25 mouse cellular contexts compared by ENCODE assay signal in the genomic region with DNA sequence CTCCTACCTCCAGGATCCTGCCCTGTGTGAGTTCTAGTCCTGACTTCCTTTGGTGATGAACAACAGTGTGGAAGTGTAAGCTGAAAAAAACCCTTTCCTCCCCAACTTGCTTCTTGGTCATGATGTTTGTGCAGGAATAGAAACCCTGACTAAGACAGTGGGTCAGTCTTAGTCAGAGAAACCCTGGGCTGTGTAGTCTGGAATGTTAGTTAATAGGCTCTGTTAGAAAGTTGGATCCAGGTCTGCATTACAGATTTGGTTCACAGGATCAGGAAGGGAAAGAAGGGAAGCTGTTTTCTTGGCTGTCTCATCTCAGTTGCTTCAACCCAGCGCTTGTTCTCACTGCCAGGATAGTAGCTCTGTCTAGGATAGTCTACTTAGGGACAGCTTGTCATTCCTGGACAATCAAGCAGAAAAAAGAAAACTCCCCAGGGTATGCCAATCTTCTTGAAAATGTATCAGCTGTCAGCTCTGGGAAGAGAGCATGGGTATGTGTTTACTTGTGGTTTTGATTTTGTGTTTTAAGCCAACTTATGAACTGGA. TPM values are rescaled to one million over a fixed set of nuclear protein-coding genes. Genes with fewer than 3 reads are reported as not detected.
DNase-seq lines count a peak whose midpoint lies in the region; ATAC-seq and TF ChIP-seq lines count a peak whose summit lies in the region.
"Had no signal": no experiment of that assay in that cellular context is flagged by ENCODE, and none has a peak within 500 bp of the region (broad histone marks: within the 10 kb centered on the region; RNA-seq: fewer than 3 reads in every experiment).

No protein-coding gene starts in this region.

- H3K4me1 ChIP-seq in embryonic facial prominence, embryonic 13.5 days, result peaks cover 9% of the 10 kb centered on the region
- no peaks in the 10 kb centered on the region for H3K4me1 ChIP-seq in liver, postnatal 0 days (ENCODE audit: insufficient read depth)
- H3K4me1 ChIP-seq in hindbrain, embryonic 10.5 days (replicated peaks), result no peaks in the 10 kb centered on the region
- H3K4me1 ChIP-seq: forebrain, embryonic 10.5 days; heart, embryonic 12.5 days; hindbrain, embryonic 12.5 days had no signal

- no peaks in the 10 kb centered on the region for H3K36me3 ChIP-seq in embryonic facial prominence, embryonic 13.5 days
- H3K36me3 ChIP-seq in liver, postnatal 0 days (replicated peaks; ENCODE audit: insufficient read depth, low read length), result no peaks in the 10 kb centered on the region
- H3K36me3 ChIP-seq in hindbrain, embryonic 10.5 days, result no peaks in the 10 kb centered on the region
- H3K36me3 ChIP-seq: forebrain, embryonic 10.5 days; G1E; heart, embryonic 12.5 days; hindbrain, embryonic 12.5 days had no signal

- no peak for TF ChIP-seq CTCF in liver, postnatal 0 days (IDR thresholded peaks at IDR 0.05; ENCODE audit: low read depth)

- TF ChIP-seq EP300 in liver, postnatal 0 days (IDR thresholded peaks at IDR 0.05; ENCODE audit: low read depth), result no peak

- H3K27ac ChIP-seq in embryonic facial prominence, embryonic 13.5 days, result peak overlapping the region; percentile 44
- H3K27ac ChIP-seq in liver, postnatal 0 days (ENCODE audit: low read depth), result no peak overlapping the region
- no peak overlapping the region for H3K27ac ChIP-seq in hindbrain, embryonic 10.5 days
- H3K27ac ChIP-seq: forebrain, embryonic 10.5 days; hindbrain, embryonic 12.5 days had no signal

- no peak overlapping the region for H3K4me3 ChIP-seq in embryonic facial prominence, embryonic 13.5 days
- H3K4me3 ChIP-seq in liver, postnatal 0 days (ENCODE audit: low read depth, low read length), result no peak overlapping the region
- H3K4me3 ChIP-seq in hindbrain, embryonic 10.5 days, result no peak overlapping the region
- H3K4me3 ChIP-seq: forebrain, embryonic 10.5 days; heart, embryonic 12.5 days; hindbrain, embryonic 12.5 days had no signal

- H3K9me3 ChIP-seq in embryonic facial prominence, embryonic 13.5 days, result peaks cover 4% of the 10 kb centered on the region; the same call in 1 of the 2 replicates
- no peaks in the 10 kb centered on the region; the same call in 1 of the 2 replicates for H3K9me3 ChIP-seq in liver, postnatal 0 days (ENCODE audit: low read length)
- H3K9me3 ChIP-seq in hindbrain, embryonic 10.5 days, result peaks cover 2% of the 10 kb centered on the region; the same call in 1 of the 2 replicates

- H3K9ac ChIP-seq in embryonic facial prominence, embryonic 13.5 days, result no peak overlapping the region
- H3K9ac ChIP-seq in liver, postnatal 0 days (replicated peaks), result no peak overlapping the region
- H3K9ac ChIP-seq: heart, embryonic 12.5 days; hindbrain, embryonic 12.5 days had no signal

- ATAC-seq in embryonic facial prominence, embryonic 13.5 days (ENCODE audit: insufficient number of reproducible peaks, insufficient read depth, low FRiP score, low TSS enrichment, low read depth), result no peak
- ATAC-seq in liver, postnatal 0 days, result no peak
- ATAC-seq: CD4-positive, CD25-positive, alpha-beta regulatory T cell, adult 4 months; forebrain, embryonic 14.5 days; hindbrain, embryonic 16.5 days; inflammation-experienced regulatory T-cells, adult 6 months; intestine, postnatal 0 days had no signal

- H3K4me2 ChIP-seq in embryonic facial prominence, embryonic 13.5 days, result no peak overlapping the region
- no peak overlapping the region for H3K4me2 ChIP-seq in liver, postnatal 0 days (ENCODE audit: low read depth, low read length)
- H3K4me2 ChIP-seq: heart, embryonic 12.5 days; hindbrain, embryonic 12.5 days had no signal

- peak; percentile 62 for DNase-seq in 3T3-L1 (ENCODE audit: low read depth, low spot score)
- peak; percentile 83 for DNase-seq in Muller cell, postnatal 12 days (ENCODE audit: inconsistent ontology term)
- peak; percentile 85 for DNase-seq in fibroblast of lung, adult 2 months (ENCODE audit: low read depth)
- no peak for DNase-seq in liver, postnatal 0 days
- DNase-seq in lung, postnatal 25 days (ENCODE audit: low spot score), result no peak
- no peak for DNase-seq in hindbrain, embryonic 10.5 days (ENCODE audit: low spot score)
- DNase-seq: adrenal gland, adult 8-10 months; adrenal gland, postnatal 36 days; B cell, adult 2 months; cerebellum, adult 8-10 months; cerebellum, postnatal 14 days; gastrocnemius, postnatal 36 days; heart, adult 18-20 months; heart, postnatal 36 days; kidney, adult 8-10 months had no signal

- 45% methylated on average over 1 of the region's 1 CpGs for WGBS in embryonic facial prominence, embryonic 13.5 days
- WGBS in liver, postnatal 0 days (ENCODE audit: insufficient replicate concordance), result 71% methylated on average over 1 of the region's 1 CpGs
- 81% methylated on average over 1 of the region's 1 CpGs for WGBS in hindbrain, embryonic 10.5 days

- no peaks in the 10 kb centered on the region for H3K27me3 ChIP-seq in embryonic facial prominence, embryonic 13.5 days
- no peaks in the 10 kb centered on the region for H3K27me3 ChIP-seq in liver, postnatal 0 days (ENCODE audit: insufficient read depth, low read length)
- no peaks in the 10 kb centered on the region for H3K27me3 ChIP-seq in hindbrain, embryonic 10.5 days (ENCODE audit: insufficient read depth, poor library complexity, severe bottlenecking)
- H3K27me3 ChIP-seq: heart, embryonic 12.5 days; hindbrain, embryonic 12.5 days had no signal

RNA-seq across cellular contexts. Expression of a gene that starts 18.2 kb away (rescaled TPM):
- polyA plus RNA-seq in embryonic facial prominence, embryonic 13.5 days (2015; fragmentation: Nextera tagmentation; extraction: Ambion mirVana), result 237 and 252 TPM in 2 replicates
- 64.1 and 69.0 TPM in 2 replicates for polyA plus RNA-seq in liver, postnatal 0 days (2015; fragmentation: Nextera tagmentation; extraction: Ambion mirVana)
- polyA plus RNA-seq in hindbrain, embryonic 10.5 days (2016; fragmentation: Nextera tagmentation; extraction: Ambion mirVana), result 234 and 258 TPM in 2 replicates

Comparison
In these comparisons a context has a peak if more than half of its experiments do, and no peak if none do; other contexts are left out.
1. DNase-seq: peak in 3T3-L1 (single experiment), Muller cell, postnatal 12 days (single experiment) and fibroblast of lung, adult 2 months (single experiment); none in liver, postnatal 0 days (single experiment), lung, postnatal 25 days (single experiment) and hindbrain, embryonic 10.5 days (single experiment).